Mouse (Mus musculus) gastrocnemius, postnatal 14 days (tissue): ENCODE measurements around the gene Enkur. TPM values are rescaled to one million over a fixed set of nuclear protein-coding genes. Genes with fewer than 3 reads are reported as not detected.
A peak's percentile ranks its signal among the peaks of the same experiment; 100 is the strongest.
"Not testable (repeated sequence)": the region's sequence is repeated elsewhere in the genome, so short reads cannot be mapped to it uniquely, and the experiment has no call there.

ENCODE experiments used
- DNase-seq: peaks from one replicate; pipeline ENCODE4 v3.0.0; 2021; ENCODE audit warnings: mixed read lengths
- intact Hi-C: fragments of 180-260 bp; cut with DNase I; formaldehyde crosslinking; loops from one replicate; pipeline ENCODE4 v1.15.1; 2025; ENCODE audit warnings: low total_unique reads
- long read RNA-seq, 2 experiments: library from polyadenylated mRNA; stranded (forward); transcript quantifications; one replicate each; pipeline ENCODE4 v2.0.0; 2021
- total RNA-seq, 2 experiments: library from RNA; stranded (reverse); gene quantifications; 2 replicates each; pipeline ENCODE4 v1.2.3; 2021

Gene Enkur
- total RNA-seq, result 1 to 10 TPM; 3.8 to 3.9 TPM
- long read RNA-seq, experiment 1, partial matches to known transcripts, result 0 of 1 reads
- long read RNA-seq, experiment 1, other reads (novel, unspliced or antisense), result 1 of 1 reads
- long read RNA-seq, experiment 2, partial matches to known transcripts, result 0 of 1 reads
- long read RNA-seq, experiment 2, other reads (novel, unspliced or antisense), result 0 of 1 reads

GRCm38 (mm10) chr2:21204912-21205830, at the start of gene Enkur, which contains the start of gene Thnsl1:
Gene Enkur, minus strand, starts transcription at chr2:21205365.
Gene Thnsl1, plus strand, starts transcription at chr2:21205724.
- peak; percentile 97 for DNase-seq
- intact Hi-C loops, result loop anchor here (10.0 kb wide), 1 partner anchor 60 kb away; no protein-coding TSS in a partner anchor

GRCm38 (mm10) chr2:21254308-21254707, 49.1 kb upstream of the Enkur start:
- DNase-seq, result no peak
- intact Hi-C loops, result no loop called here

- DNase-seq, result no peak
- intact Hi-C loops, result no loop called here
These were observed 48.5 kb upstream of the Enkur start for GRCm38 (mm10) chr2:21253644-21254043.

- intact Hi-C loops, result no loop called here
- DNase-seq, result no peak
These were observed 40.4 kb upstream of the Enkur start for GRCm38 (mm10) chr2:21245477-21246102.

- intact Hi-C loops, result no loop called here
These were observed 39.8 kb upstream of the Enkur start for GRCm38 (mm10) chr2:21244986-21245385.

DNA sequence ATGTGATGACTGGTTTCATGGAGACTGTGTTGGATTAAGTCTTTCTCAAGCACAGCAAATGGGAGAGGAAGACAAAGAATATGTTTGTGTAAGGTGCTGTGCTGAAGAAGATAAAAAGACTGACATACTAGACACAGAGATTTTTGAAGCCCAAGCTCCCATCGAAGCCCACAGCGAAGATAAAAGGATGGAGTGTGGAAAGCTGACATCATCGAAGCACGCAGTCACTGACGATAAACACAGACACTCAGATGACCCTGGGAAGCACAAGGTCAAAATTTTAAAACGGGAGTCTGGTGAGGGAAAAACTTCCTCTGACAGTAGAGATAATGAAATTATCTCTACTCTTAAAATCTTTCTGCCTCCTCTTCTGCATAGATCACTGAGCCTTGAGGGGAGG, 38.9 kb upstream of the Enkur start:
- not testable (repeated sequence) for DNase-seq

More at GRCm38 (mm10) chr2:21244986-21245385, 39.8 kb upstream of the Enkur start:
- DNase-seq, result no peak

GRCm38 (mm10) chr2:21236846-21237245, 31.7 kb upstream of the Enkur start:
- intact Hi-C loops, result no loop called here
- DNase-seq, result no peak

More for the DNA sequence above, 38.9 kb upstream of the Enkur start:
- intact Hi-C loops, result not testable (repeated sequence)

DNA sequence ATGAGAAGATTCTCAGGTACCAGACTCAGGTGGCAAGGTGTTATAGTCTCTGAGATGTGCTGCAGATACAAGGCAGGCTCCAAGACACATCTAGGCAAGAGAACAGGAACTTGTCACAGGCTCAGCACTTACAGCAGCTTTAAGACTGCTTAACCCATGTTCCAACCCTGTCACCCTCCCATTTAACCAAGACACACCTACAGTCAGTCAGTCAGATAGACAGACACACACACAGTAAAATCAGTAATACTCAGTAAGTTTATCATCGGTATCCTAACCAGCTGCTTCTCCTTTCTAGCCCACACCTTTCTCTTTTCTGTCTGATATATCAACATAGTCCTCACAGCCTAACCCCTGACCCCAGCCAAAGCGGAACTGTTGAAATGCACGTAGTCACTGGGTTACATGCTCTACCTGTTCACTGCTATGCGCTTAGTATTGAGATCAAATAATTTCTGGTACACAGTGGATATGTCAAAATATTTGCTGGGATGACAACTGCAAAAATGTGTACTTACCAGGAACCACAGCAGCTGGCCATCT, 30.8 kb upstream of the Enkur start:
- intact Hi-C loops, result no loop called here
- DNase-seq, result no peak

- intact Hi-C loops, result no loop called here
- no peak for DNase-seq
These were observed 29.9 kb upstream of the Enkur start for GRCm38 (mm10) chr2:21234871-21235648.

- DNase-seq, result no peak
- intact Hi-C loops, result no loop called here
These were observed 26.0 kb upstream of the Enkur start for GRCm38 (mm10) chr2:21231147-21231546.

DNA sequence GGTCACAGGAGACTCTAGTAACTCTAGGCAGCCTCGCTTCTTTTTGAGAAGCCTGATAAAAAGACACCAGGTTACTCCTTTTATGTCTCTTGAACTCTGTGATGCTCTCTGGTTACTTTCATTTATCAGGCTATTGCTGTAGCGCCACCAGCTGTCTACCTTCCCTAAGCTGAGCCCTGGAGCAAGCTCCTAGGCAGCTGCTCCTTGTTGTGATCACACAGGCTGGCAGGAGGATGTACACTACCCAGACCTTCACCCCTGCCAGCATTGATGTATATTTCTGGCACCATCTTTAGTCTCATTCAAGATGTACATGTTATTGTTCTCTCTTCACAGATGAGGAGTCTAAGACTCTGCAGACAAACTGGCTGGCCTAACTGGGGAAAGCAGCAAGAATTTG, 25.1 kb upstream of the Enkur start:
- no peak for DNase-seq
- intact Hi-C loops, result no loop called here

DNA sequence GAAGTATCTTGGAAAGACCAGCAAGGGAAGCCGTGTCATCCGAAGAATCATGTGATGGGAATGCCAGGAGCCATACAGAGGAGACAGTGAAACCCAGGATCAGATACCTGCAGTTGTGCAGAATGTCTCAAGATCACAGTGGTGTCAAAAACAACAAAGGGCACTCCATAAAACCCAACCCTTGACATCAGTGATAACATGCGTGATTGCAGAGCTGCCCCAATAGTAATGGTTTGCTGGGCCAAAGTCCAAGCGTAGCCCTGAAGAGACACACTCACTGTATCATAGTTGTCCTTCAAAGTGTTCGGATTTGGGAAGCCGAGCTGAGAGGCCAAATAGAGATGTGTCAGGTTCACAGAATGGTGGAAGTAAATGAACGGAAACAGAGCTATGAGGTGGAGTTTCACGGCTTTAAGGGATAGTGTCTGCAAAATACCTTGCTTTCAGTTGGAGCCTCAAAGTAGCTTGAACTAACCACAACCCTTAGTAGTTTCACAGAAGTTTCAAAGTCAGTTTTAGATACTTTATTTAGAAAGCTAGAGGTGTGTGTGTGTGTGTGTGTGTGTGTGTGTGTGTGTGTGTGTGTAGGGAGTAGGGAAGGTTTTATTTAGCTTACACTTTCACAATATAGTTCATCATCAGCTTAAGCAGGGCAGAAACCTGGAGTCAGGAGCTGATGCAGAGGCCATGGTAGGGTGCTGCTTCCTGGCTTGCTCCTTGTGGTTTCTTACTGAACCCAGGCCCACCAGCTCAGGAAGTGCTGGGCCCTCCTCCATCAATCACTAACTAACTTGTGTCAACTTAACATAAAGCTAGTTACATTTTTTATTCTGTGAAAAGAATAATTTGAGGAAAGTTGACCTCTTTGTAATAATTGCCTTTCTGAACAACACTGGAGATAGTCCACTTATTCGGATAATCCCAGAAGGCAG, 17.6 kb upstream of the Enkur start:
- intact Hi-C loops, result no loop called here
- DNase-seq, result no peak

GRCm38 (mm10) chr2:21215284-21215683, 10.1 kb upstream of the Enkur start:
- intact Hi-C loops, result no loop called here
- no peak for DNase-seq

DNA sequence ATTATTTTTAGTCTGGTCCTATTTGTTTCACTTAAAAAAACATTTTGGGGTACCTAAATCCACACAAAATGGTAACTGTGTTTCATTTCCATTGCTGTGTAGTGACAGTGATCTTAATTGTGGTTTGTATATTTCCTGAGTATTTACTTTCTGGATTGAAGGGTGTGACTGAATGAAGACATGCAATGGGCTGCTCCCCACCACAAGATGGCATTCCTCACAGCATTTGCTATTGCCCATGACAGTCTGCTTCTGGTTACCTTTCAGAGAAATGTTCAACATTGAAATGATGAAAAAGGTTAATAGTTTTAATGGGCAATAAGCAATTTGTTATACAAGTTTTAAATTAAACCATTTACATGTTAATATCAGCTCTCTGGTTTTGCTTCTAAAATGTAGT, 9.2 kb upstream of the Enkur start:
- DNase-seq, result no peak
- intact Hi-C loops, result no loop called here

DNA sequence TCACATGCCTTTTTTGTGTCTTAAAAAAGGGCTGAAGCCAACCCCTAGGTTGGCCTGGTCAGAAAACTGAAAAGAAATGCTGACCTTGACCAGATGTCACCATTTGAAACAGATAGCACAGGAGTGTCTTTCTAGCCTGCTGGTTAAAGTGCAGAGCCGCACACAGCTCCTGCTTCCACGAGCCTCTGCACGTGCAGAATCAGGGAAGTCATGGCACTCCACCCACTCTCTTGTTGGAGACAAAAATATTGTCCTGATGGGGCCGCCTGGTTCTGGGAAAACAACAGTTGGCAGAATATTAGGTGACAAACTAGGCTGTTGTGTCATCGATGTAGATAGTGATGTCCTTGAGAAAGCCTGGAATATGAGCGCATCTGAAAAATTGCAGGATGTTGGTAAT, 6.2 kb upstream of the Enkur start:
- intact Hi-C loops, result no loop called here
- DNase-seq, result no peak

- no peak for DNase-seq
- intact Hi-C loops, result loop anchor here (10.0 kb wide), 1 partner anchor 59 kb away; no protein-coding TSS in a partner anchor
These were observed 1.1 kb upstream of the Enkur start for GRCm38 (mm10) chr2:21206278-21206677.

DNA sequence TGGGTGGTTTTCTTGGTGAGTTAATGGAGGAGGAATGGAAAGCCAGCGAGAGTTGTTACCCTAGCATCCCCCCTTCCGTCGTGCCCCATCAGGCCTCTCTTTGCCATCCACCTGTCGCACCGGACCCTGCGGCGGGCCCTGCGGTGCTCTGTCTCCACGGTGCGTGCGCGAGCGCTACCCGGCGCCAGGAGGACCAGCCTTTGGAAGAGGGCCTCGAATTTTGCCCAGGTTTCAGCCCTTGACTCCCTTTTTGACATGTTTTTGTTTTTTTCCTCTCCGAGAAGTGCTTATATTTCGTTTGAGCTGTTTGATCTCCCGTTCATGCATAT, 630 bp upstream of the Enkur start:
- intact Hi-C loops, result loop anchor here (10.0 kb wide), 1 partner anchor 59 kb away; no protein-coding TSS in a partner anchor
- DNase-seq, result no peak

DNA sequence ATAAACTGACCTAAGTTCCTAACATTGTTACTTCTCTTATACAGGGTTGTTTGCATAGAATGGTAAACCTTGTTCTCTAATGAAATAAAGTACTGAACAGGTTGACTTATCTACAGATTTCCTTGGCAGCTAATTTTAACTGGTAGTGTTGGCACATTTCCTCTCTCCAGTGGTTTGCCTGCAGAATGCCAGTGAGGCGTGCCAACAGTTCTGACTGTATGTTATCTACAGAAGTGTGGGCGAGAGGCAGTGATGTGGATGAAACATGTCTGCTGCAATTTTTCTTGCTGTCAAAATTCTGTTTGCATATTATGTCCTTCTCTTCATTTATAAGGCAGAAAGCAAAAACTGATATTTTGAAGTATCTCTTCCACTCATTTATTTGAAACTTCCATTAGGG, 2.4 kb downstream of the Enkur start:
- no peak for DNase-seq
- intact Hi-C loops, result loop anchor here (10.0 kb wide), 1 partner anchor 62 kb away; no protein-coding TSS in a partner anchor
